Mouse (Mus musculus) forebrain, embryonic 12.5 days (tissue): ENCODE results near the gene Fancd2os. TPM values are rescaled to one million over a fixed set of nuclear protein-coding genes. Genes with fewer than 3 reads are reported as not detected.

Experiments
- polyA plus RNA-seq: library from polyadenylated mRNA; unstranded; fragments of >200 nt; fragmentation: Nextera tagmentation; extraction: Ambion mirVana; gene quantifications from 2 replicates; pipeline ENCODE4 v1.2.1, GENCODE M21; 2016

The Fancd2os gene
- polyA plus RNA-seq, 1 experiment from 2014 or later: 0.28 TPM

Other genes starting within 250 kb of the Fancd2os start
- 67.6 and 70.7 TPM in 2 replicates for gene Tada3, start 222.8 kb downstream of the Fancd2os start, polyA plus RNA-seq
- 327 and 333 TPM in 2 replicates for gene Arpc4, start 222.6 kb downstream of the Fancd2os start, polyA plus RNA-seq
- 6.5 and 7.0 TPM in 2 replicates for gene Ttll3, start 211.5 kb downstream of the Fancd2os start, polyA plus RNA-seq
- gene Rpusd3, start 181.4 kb downstream of the Fancd2os start, polyA plus RNA-seq: 23.8 and 28.1 TPM in 2 replicates
- not detected in 2 replicates for gene Cidec, start 165.0 kb downstream of the Fancd2os start, polyA plus RNA-seq
- gene Jagn1, start 158.1 kb downstream of the Fancd2os start, polyA plus RNA-seq: 68.5 and 71.3 TPM in 2 replicates
- 0.46 and 0.55 TPM in 2 replicates for gene Il17re, start 142.2 kb downstream of the Fancd2os start, polyA plus RNA-seq
- 1.6 and 2.2 TPM in 2 replicates for gene Il17rc, start 129.3 kb downstream of the Fancd2os start, polyA plus RNA-seq
- gene Creld1, start 117.4 kb downstream of the Fancd2os start, polyA plus RNA-seq: 39.6 and 43.1 TPM in 2 replicates
- 2.3 and 2.4 TPM in 2 replicates for gene Prrt3, start 98.8 kb downstream of the Fancd2os start, polyA plus RNA-seq
- gene Emc3, start 69.1 kb downstream of the Fancd2os start, polyA plus RNA-seq: 77.4 and 78.5 TPM in 2 replicates
- 15.9 and 18.8 TPM in 2 replicates for gene Fancd2, start 69.0 kb downstream of the Fancd2os start, polyA plus RNA-seq
- gene Brk1, start 4.1 kb upstream of the Fancd2os start, polyA plus RNA-seq: 189 and 194 TPM in 2 replicates
- gene Vhl, start 23.2 kb upstream of the Fancd2os start, polyA plus RNA-seq: 54.9 and 61.8 TPM in 2 replicates
- gene Irak2, start 37.8 kb upstream of the Fancd2os start, polyA plus RNA-seq: 0.63 and 1.6 TPM in 2 replicates
- gene Tatdn2, start 96.3 kb upstream of the Fancd2os start, polyA plus RNA-seq: 0.94 and 0.96 TPM in 2 replicates
- 0.92 and 1.2 TPM in 2 replicates for gene Ghrl, start 119.2 kb upstream of the Fancd2os start, polyA plus RNA-seq
- 230 and 237 TPM in 2 replicates for gene Sec13, start 140.0 kb upstream of the Fancd2os start, polyA plus RNA-seq